Mouse (Mus musculus): ENCODE measurements around the gene Bst2.

- TF ChIP-seq CTCF (IDR thresholded peaks at IDR 0.05; ENCODE audit: low read depth, low read length): no peak
- no peak for TF ChIP-seq EP300 (IDR thresholded peaks at IDR 0.05; ENCODE audit: insufficient read depth, low read depth, low read length)
Observed at GRCm38 (mm10) chr8:71527162-71527870, 9.9 kb downstream of the Bst2 start.
